Mouse (Mus musculus) c-Kit-positive CD71-positive TER-119-negative erythroid progenitor cells, embryonic 14.5 days (primary cell): ENCODE data around the gene Adamts6.

Source experiments
- DNase-seq: peaks from one replicate; pipeline ENCODE4 v3.0.0-alpha.2; 2013; ENCODE audit warnings: low read depth

The Adamts6 gene

GRCm38 (mm10) chr13:104468061-104468460, 180.4 kb downstream of the Adamts6 start:
- DNase-seq, result no peak

GRCm38 (mm10) chr13:104476285-104476956, 188.8 kb downstream of the Adamts6 start:
- no peak for DNase-seq

GRCm38 (mm10) chr13:104482426-104483089, 194.9 kb downstream of the Adamts6 start:
- DNase-seq, result no peak

- DNase-seq, result no peak
These were observed 195.6 kb downstream of the Adamts6 start for GRCm38 (mm10) chr13:104483111-104483722.

- no peak for DNase-seq
These were observed 203.6 kb downstream of the Adamts6 start for GRCm38 (mm10) chr13:104491046-104491811.

GRCm38 (mm10) chr13:104493466-104493993, 205.9 kb downstream of the Adamts6 start:
- no peak for DNase-seq

GRCm38 (mm10) chr13:104494200-104494873, 206.7 kb downstream of the Adamts6 start:
- DNase-seq, result no peak

GRCm38 (mm10) chr13:104497592-104497991, 210.0 kb downstream of the Adamts6 start:
- DNase-seq, result no peak

GRCm38 (mm10) chr13:104498669-104499068, 211.0 kb downstream of the Adamts6 start:
- DNase-seq, result no peak

- DNase-seq, result no peak
These were observed 211.7 kb downstream of the Adamts6 start for GRCm38 (mm10) chr13:104499116-104500040.

- no peak for DNase-seq
These were observed 214.8 kb downstream of the Adamts6 start for GRCm38 (mm10) chr13:104502406-104502805.

GRCm38 (mm10) chr13:104504043-104504442, 216.4 kb downstream of the Adamts6 start:
- no peak for DNase-seq

- DNase-seq, result no peak
These were observed 218.7 kb downstream of the Adamts6 start for GRCm38 (mm10) chr13:104506165-104506875.

- DNase-seq, result no peak
These were observed 220.0 kb downstream of the Adamts6 start for GRCm38 (mm10) chr13:104507671-104508070.

- DNase-seq, result no peak
These were observed 222.2 kb downstream of the Adamts6 start for GRCm38 (mm10) chr13:104509561-104510493.

- DNase-seq, result no peak
These were observed 223.1 kb downstream of the Adamts6 start for GRCm38 (mm10) chr13:104510766-104511165.

GRCm38 (mm10) chr13:104515054-104515453, 227.4 kb downstream of the Adamts6 start:
- no peak for DNase-seq

GRCm38 (mm10) chr13:104516146-104516545, 228.5 kb downstream of the Adamts6 start:
- no peak for DNase-seq
